8 mouse cellular contexts compared by ENCODE assay signal in genomic region chr6:72597083-72597874, GRCm38 (mm10). TPM values are rescaled to one million over a fixed set of nuclear protein-coding genes. Genes with fewer than 3 reads are reported as not detected.
A peak's percentile ranks its signal among the peaks of the same experiment; 100 is the strongest.
DNase-seq lines count a peak whose midpoint lies in the region; ATAC-seq and TF ChIP-seq lines count a peak whose summit lies in the region.

No protein-coding gene starts in this region.

- 44% methylated on average over 13 of the region's 13 CpGs for WGBS in heart, postnatal 0 days
- WGBS in limb, embryonic 14.5 days = 41% methylated on average over 13 of the region's 13 CpGs

- peak overlapping the region; percentile 63 for H3K9ac ChIP-seq in heart, postnatal 0 days (replicated peaks; ENCODE audit: low read depth, low read length)
- H3K9ac ChIP-seq in limb, embryonic 14.5 days (ENCODE audit: low read depth, low read length, severe bottlenecking) = peak overlapping the region; percentile 69

- peak; percentile 65 for DNase-seq in adrenal gland, postnatal 14 days
- DNase-seq in adrenal gland, adult 8-10 months = no peak
- DNase-seq in thymus, postnatal 0 days (ENCODE audit: low spot score) = peak; percentile 14
- DNase-seq in thymus, postnatal 36 days = no peak
- peak; percentile 30 for DNase-seq in heart, postnatal 0 days (ENCODE audit: low spot score)
- DNase-seq in limb, embryonic 14.5 days (ENCODE audit: low spot score) = no peak
- DNase-seq in right cerebral cortex, postnatal 36 days (ENCODE audit: low spot score in 2 of 2) = no peak

- H3K36me3 ChIP-seq in heart, postnatal 0 days (replicated peaks; ENCODE audit: control insufficient read depth, insufficient read depth, low read length) = peaks cover 11% of the 10 kb centered on the region
- no peaks in the 10 kb centered on the region for H3K36me3 ChIP-seq in limb, embryonic 14.5 days (ENCODE audit: control insufficient read depth, insufficient read depth, low read length)
- no peaks in the 10 kb centered on the region for H3K36me3 ChIP-seq in myocyte (ENCODE audit: control insufficient read depth, insufficient read depth)

- no peak for TF ChIP-seq CTCF in heart, postnatal 0 days (IDR thresholded peaks at IDR 0.05; ENCODE audit: low read depth)

- ATAC-seq in heart, postnatal 0 days (ENCODE audit: insufficient read depth, low read depth) = no peak
- no peak for ATAC-seq in limb, embryonic 14.5 days (ENCODE audit: low FRiP score, low read depth)

- no peak for TF ChIP-seq EP300 in heart, postnatal 0 days (IDR thresholded peaks at IDR 0.05; ENCODE audit: low read depth)

- H3K9me3 ChIP-seq in heart, postnatal 0 days (replicated peaks; ENCODE audit: control insufficient read depth, low read length) = no peaks in the 10 kb centered on the region
- no peaks in the 10 kb centered on the region for H3K9me3 ChIP-seq in limb, embryonic 14.5 days (ENCODE audit: control insufficient read depth, low read length)

- H3ac ChIP-seq in myocyte (ENCODE audit: control insufficient read depth, insufficient read length) = peak overlapping the region; percentile 65

- H3K4me3 ChIP-seq in heart, postnatal 0 days (ENCODE audit: low read depth, low read length) = peak overlapping the region; percentile 62
- H3K4me3 ChIP-seq in limb, embryonic 14.5 days (replicated peaks; ENCODE audit: low read length) = peak overlapping the region; percentile 62
- H3K4me3 ChIP-seq in myocyte = peak overlapping the region; percentile 49

- H3K4me2 ChIP-seq in heart, postnatal 0 days (ENCODE audit: low read depth, low read length) = peak overlapping the region; percentile 77
- H3K4me2 ChIP-seq in limb, embryonic 14.5 days (replicated peaks; ENCODE audit: low read depth, low read length, severe bottlenecking) = peak overlapping the region; percentile 73
- H3K4me2 ChIP-seq in myocyte (ENCODE audit: low read depth) = peak overlapping the region; percentile 93

- no peaks in the 10 kb centered on the region for H3K27me3 ChIP-seq in heart, postnatal 0 days (ENCODE audit: control insufficient read depth, insufficient read depth, low read length)
- no peaks in the 10 kb centered on the region for H3K27me3 ChIP-seq in limb, embryonic 14.5 days (ENCODE audit: control insufficient read depth, insufficient read depth, low read length)
- H3K27me3 ChIP-seq in myocyte (ENCODE audit: control insufficient read depth, insufficient read depth, insufficient read length) = no peaks in the 10 kb centered on the region

- TF ChIP-seq POLR2A in limb, embryonic 14.5 days (IDR thresholded peaks at IDR 0.05; ENCODE audit: borderline replicate concordance, extremely low read depth, insufficient read depth, insufficient read length) = no peak
- TF ChIP-seq POLR2A in myocyte (IDR thresholded peaks at IDR 0.05; ENCODE audit: insufficient read length, low read depth) = no peak

- H3K4me1 ChIP-seq in heart, postnatal 0 days (ENCODE audit: control insufficient read depth, insufficient read depth) = peaks cover 19% of the 10 kb centered on the region
- H3K4me1 ChIP-seq in limb, embryonic 14.5 days (ENCODE audit: control insufficient read depth, insufficient read depth, low read length) = peaks cover 15% of the 10 kb centered on the region

- H3K79me2 ChIP-seq in myocyte (ENCODE audit: control insufficient read depth, insufficient read depth) = no peaks in the 10 kb centered on the region

- peak overlapping the region; percentile 49; the same call in 1 of the 2 replicates for H3K27ac ChIP-seq in heart, postnatal 0 days (ENCODE audit: low read depth)
- 0 out of 2 replicates have a peak overlapping the region, but pooled peaks have one; percentile 15 for H3K27ac ChIP-seq in limb, embryonic 14.5 days (replicated peaks; ENCODE audit: low read depth, low read length)

TF ChIP-seq in myocyte, 11 proteins besides CTCF, POLR2A, EP300 and RAD21:
- TF ChIP-seq MYOG (IDR thresholded peaks at IDR 0.05; ENCODE audit: control insufficient read depth in 1 of 3, insufficient read depth in 1 of 3, insufficient read length in 2 of 3, low read depth in 2 of 3) = no peak
- no peak for TF ChIP-seq CEBPB (IDR thresholded peaks at IDR 0.05; ENCODE audit: insufficient read depth, poor library complexity, severe bottlenecking)
- TF ChIP-seq MYOD1 (IDR thresholded peaks at IDR 0.05; ENCODE audit: control insufficient read depth in 1 of 3, insufficient read length in 2 of 3, low read depth in 2 of 3) = no peak
- TF ChIP-seq TCF12 (IDR thresholded peaks at IDR 0.05; ENCODE audit: insufficient read depth, poor library complexity, severe bottlenecking) = no peak
- no peak for TF ChIP-seq USF1 (IDR thresholded peaks at IDR 0.05; ENCODE audit: low read depth)
- no peak for TF ChIP-seq POLR2AphosphoS2 (IDR thresholded peaks at IDR 0.05; ENCODE audit: insufficient read length, low read depth)
- no peak for TF ChIP-seq MAX (IDR thresholded peaks at IDR 0.05; ENCODE audit: low read depth)
- TF ChIP-seq TCF3 (IDR thresholded peaks at IDR 0.05; ENCODE audit: insufficient read length, low read depth) = no peak
- TF ChIP-seq E2F4 (IDR thresholded peaks at IDR 0.05; ENCODE audit: insufficient read depth) = no peak
- TF ChIP-seq SRF (IDR thresholded peaks at IDR 0.05; ENCODE audit: control insufficient read depth, insufficient read length, low read depth) = no peak
- TF ChIP-seq REST (IDR thresholded peaks at IDR 0.05; ENCODE audit: insufficient read depth, insufficient read length) = no peak
TF ChIP-seq in myocyte: peak in this region for 0.

RNA-seq across cellular contexts. Expression of gene Elmod3, which starts 0.9 kb away (rescaled TPM):
- total RNA-seq in adrenal gland, postnatal 14 days (2021) = 16.2 and 21.7 TPM in 2 replicates
- total RNA-seq in adrenal gland, adult 8-10 months (2022) = 10 to 100 TPM; 19.9 to 35.5 (median 25.5) TPM
- 11.8 and 13.9 TPM in 2 replicates for polyA plus RNA-seq in thymus, postnatal 0 days (2015; fragmentation: Nextera tagmentation; extraction: Ambion mirVana)
- total RNA-seq in heart, postnatal 0 days (2014; rRNA removed; ENCODE audit: low replicate concordance) = 21.9 and 30.9 TPM in 2 replicates
- 17.6 and 18.6 TPM in 2 replicates for polyA plus RNA-seq in heart, postnatal 0 days (2015; fragmentation: Nextera tagmentation; extraction: Ambion mirVana)
- 13.7 and 18.6 TPM in 2 replicates for polyA plus RNA-seq in limb, embryonic 14.5 days (2012; rRNA removed)
- 19.4 and 20.3 TPM in 2 replicates for polyA plus RNA-seq in limb, embryonic 14.5 days (2014; fragmentation: Nextera tagmentation; extraction: Ambion mirVana)
- polyA plus RNA-seq in myocyte (2012; fragmentation: generic; extraction: Trizol) = 6.4 TPM

RNA-seq across cellular contexts. Expression of gene Retsat, which starts 1.0 kb away (rescaled TPM):
- 362 and 390 TPM in 2 replicates for total RNA-seq in adrenal gland, postnatal 14 days (2021)
- 100 to 1,000 TPM; 269 to 371 (median 318) TPM for total RNA-seq in adrenal gland, adult 8-10 months (2022)
- polyA plus RNA-seq in thymus, postnatal 0 days (2015; fragmentation: Nextera tagmentation; extraction: Ambion mirVana) = 8.4 and 10.5 TPM in 2 replicates
- 21.8 and 41.8 TPM in 2 replicates for total RNA-seq in heart, postnatal 0 days (2014; rRNA removed; ENCODE audit: low replicate concordance)
- 64.4 and 69.1 TPM in 2 replicates for polyA plus RNA-seq in heart, postnatal 0 days (2015; fragmentation: Nextera tagmentation; extraction: Ambion mirVana)
- polyA plus RNA-seq in limb, embryonic 14.5 days (2012; rRNA removed) = 8.8 and 10.7 TPM in 2 replicates
- 16.1 and 19.0 TPM in 2 replicates for polyA plus RNA-seq in limb, embryonic 14.5 days (2014; fragmentation: Nextera tagmentation; extraction: Ambion mirVana)
- 14.9 TPM for polyA plus RNA-seq in myocyte (2012; fragmentation: generic; extraction: Trizol)

RNA-seq across cellular contexts. Expression of gene Tgoln1, which starts 19.5 kb away (rescaled TPM):
- total RNA-seq in adrenal gland, postnatal 14 days (2021) = 135 and 142 TPM in 2 replicates
- 100 to 1,000 TPM; 238 to 271 (median 258) TPM for total RNA-seq in adrenal gland, adult 8-10 months (2022)
- 43.9 and 44.1 TPM in 2 replicates for polyA plus RNA-seq in thymus, postnatal 0 days (2015; fragmentation: Nextera tagmentation; extraction: Ambion mirVana)
- total RNA-seq in heart, postnatal 0 days (2014; rRNA removed; ENCODE audit: low replicate concordance) = 16.4 and 22.5 TPM in 2 replicates
- polyA plus RNA-seq in heart, postnatal 0 days (2015; fragmentation: Nextera tagmentation; extraction: Ambion mirVana) = 19.4 and 21.3 TPM in 2 replicates
- polyA plus RNA-seq in limb, embryonic 14.5 days (2012; rRNA removed) = 19.4 and 19.9 TPM in 2 replicates
- polyA plus RNA-seq in limb, embryonic 14.5 days (2014; fragmentation: Nextera tagmentation; extraction: Ambion mirVana) = 27.6 and 28.1 TPM in 2 replicates
- polyA plus RNA-seq in myocyte (2012; fragmentation: generic; extraction: Trizol) = 16.3 TPM

RNA-seq across cellular contexts. Expression of gene Capg, which starts 53.1 kb away (rescaled TPM):
- 28.8 and 38.2 TPM in 2 replicates for total RNA-seq in adrenal gland, postnatal 14 days (2021)
- total RNA-seq in adrenal gland, adult 8-10 months (2022) = 100 to 1,000 TPM in 1 of 4 experiments, 10 to 100 TPM in 3; 49.1 to 110 (median 82.0) TPM
- 62.4 and 63.4 TPM in 2 replicates for polyA plus RNA-seq in thymus, postnatal 0 days (2015; fragmentation: Nextera tagmentation; extraction: Ambion mirVana)
- 25.1 and 53.6 TPM in 2 replicates for total RNA-seq in heart, postnatal 0 days (2014; rRNA removed; ENCODE audit: low replicate concordance)
- 24.9 and 25.9 TPM in 2 replicates for polyA plus RNA-seq in heart, postnatal 0 days (2015; fragmentation: Nextera tagmentation; extraction: Ambion mirVana)
- polyA plus RNA-seq in limb, embryonic 14.5 days (2012; rRNA removed) = 29.2 and 30.9 TPM in 2 replicates
- 80.7 and 86.6 TPM in 2 replicates for polyA plus RNA-seq in limb, embryonic 14.5 days (2014; fragmentation: Nextera tagmentation; extraction: Ambion mirVana)
- 394 TPM for polyA plus RNA-seq in myocyte (2012; fragmentation: generic; extraction: Trizol)

Comparison
In these comparisons a context has a peak if more than half of its experiments do, and no peak if none do; other contexts are left out.
1. DNase-seq: peak in adrenal gland, postnatal 14 days (single experiment), thymus, postnatal 0 days (single experiment) and heart, postnatal 0 days (single experiment); none in adrenal gland, adult 8-10 months (single experiment), thymus, postnatal 36 days (0 of 2), limb, embryonic 14.5 days (single experiment) and right cerebral cortex, postnatal 36 days (0 of 2).
2. Peak in every context shown above with its lines, with median percentiles within 50 percentile points of each other: H3K4me2 ChIP-seq and H3K4me3 ChIP-seq.